Mouse (Mus musculus) CH12.LX (cell line): ENCODE results near the gene 6330409D20Rik. TPM values are rescaled to one million over a fixed set of nuclear protein-coding genes. Genes with fewer than 3 reads are reported as not detected.

Source experiments
- DNase-seq: peaks from one replicate; pipeline ENCODE4 v3.0.0-alpha.2; 2013; ENCODE audit errors: extremely low read depth
- H3K27ac ChIP-seq: 2 replicates; pipeline ENCODE4 v1.5.1; 2012; ENCODE audit warnings: low read depth, mild to moderate bottlenecking, control low read depth, moderate library complexity; ENCODE audit not compliant: insufficient read depth
- H3K27me3 ChIP-seq: replicated peaks from 2 replicates; pipeline ENCODE3; 2012; ENCODE audit warnings: inconsistent platforms
- H3K36me3 ChIP-seq, 2 experiments: replicated peaks in 1 of 2; 2 replicates each; pipeline versions ENCODE3 to v1.6.1; 2012; ENCODE audit warnings: inconsistent platforms in 1 of 2, low read length in 1 of 2, mild to moderate bottlenecking in 1 of 2, mixed read lengths in 1 of 2, moderate library complexity in 1 of 2; ENCODE audit not compliant: control insufficient read depth in 1 of 2, insufficient read depth in 1 of 2
- H3K4me1 ChIP-seq, 2 experiments: 2 replicates each; pipeline ENCODE4 v1.6.1; 2012; ENCODE audit warnings: inconsistent platforms in 1 of 2, moderate library complexity in 1 of 2; ENCODE audit not compliant: insufficient read depth in 2 of 2, control insufficient read depth in 1 of 2
- H3K4me2 ChIP-seq: 2 replicates; pipeline ENCODE4 v1.6.1; 2012; ENCODE audit warnings: low read depth, mild to moderate bottlenecking, control low read depth; ENCODE audit not compliant: poor library complexity, insufficient read depth, severe bottlenecking
- H3K4me3 ChIP-seq, 3 experiments: fragments of 150-350 bp in 1 of 3; sonication (generic) in 1 of 3; replicated peaks in 1 of 3; 2 replicates each; pipeline versions ENCODE3 to v1.5.1; 2011 to 2012; ENCODE audit warnings: low read depth in 2 of 3, low read length in 2 of 3, mild to moderate bottlenecking in 2 of 3, moderate library complexity in 2 of 3, control low read depth in 1 of 3, improper control_type of control experiment in 1 of 3, inconsistent platforms in 1 of 3, mixed read lengths in 1 of 3; ENCODE audit not compliant: poor library complexity in 1 of 3
- H3K79me2 ChIP-seq: replicated peaks from 2 replicates; pipeline ENCODE4 v1.6.1; 2012; ENCODE audit warnings: mild to moderate bottlenecking, moderate library complexity; ENCODE audit not compliant: control insufficient read depth, poor library complexity, insufficient read depth, severe bottlenecking; ENCODE audit errors: extremely low read depth
- H3K9ac ChIP-seq: 2 replicates; pipeline ENCODE4 v1.6.1; 2012; ENCODE audit warnings: low read depth, mild to moderate bottlenecking, control low read depth, moderate library complexity; ENCODE audit not compliant: insufficient read depth
- H3K9me3 ChIP-seq: replicated peaks from 2 replicates; pipeline ENCODE3; 2012; ENCODE audit warnings: low read length, inconsistent platforms, mixed read lengths
- CHD2 ChIP-seq: IDR thresholded peaks from 2 replicates; pipeline ENCODE4 v1.6.1; 2011; ENCODE audit warnings: low read length, improper control_type of control experiment
- EP300 ChIP-seq: IDR thresholded peaks from 2 replicates; pipeline ENCODE4 v1.6.1; 2011; ENCODE audit warnings: low read length, improper control_type of control experiment
- ETS1 ChIP-seq: conservative IDR thresholded peaks from 2 replicates; pipeline ENCODE4 v1.6.1; 2012; ENCODE audit warnings: low read depth, mild to moderate bottlenecking, inconsistent platforms, low read length, improper control_type of control experiment, moderate library complexity
- GABPA ChIP-seq: IDR thresholded peaks from 2 replicates; pipeline ENCODE4 v1.6.1; 2012; ENCODE audit warnings: low read depth, low read length, improper control_type of control experiment, inconsistent platforms; ENCODE audit not compliant: insufficient replicate concordance
- JUN ChIP-seq: IDR thresholded peaks from 2 replicates; pipeline ENCODE4 v1.6.1; 2011; ENCODE audit warnings: low read depth, mild to moderate bottlenecking, low read length, improper control_type of control experiment, moderate library complexity; ENCODE audit not compliant: insufficient read depth
- MAFK ChIP-seq: IDR thresholded peaks from 2 replicates; pipeline ENCODE4 v1.6.1; 2011; ENCODE audit warnings: low read length, improper control_type of control experiment; ENCODE audit not compliant: insufficient replicate concordance
- MAX ChIP-seq: IDR thresholded peaks from 2 replicates; pipeline ENCODE4 v1.6.1; 2011; ENCODE audit warnings: low read length, improper control_type of control experiment
- MAZ ChIP-seq: IDR thresholded peaks from 2 replicates; pipeline ENCODE4 v1.6.1; 2012; ENCODE audit warnings: low read depth, mild to moderate bottlenecking, inconsistent platforms, low read length, improper control_type of control experiment, moderate library complexity
- MXI1 ChIP-seq: IDR thresholded peaks from 2 replicates; pipeline ENCODE4 v1.6.1; 2011; ENCODE audit warnings: mild to moderate bottlenecking, low read depth, low read length, improper control_type of control experiment
- MYC ChIP-seq: IDR thresholded peaks from 2 replicates; pipeline ENCODE4 v1.6.1; 2011; ENCODE audit warnings: low read depth, mild to moderate bottlenecking, improper control_type of control experiment, low read length
- NELFE ChIP-seq: IDR thresholded peaks from 2 replicates; pipeline ENCODE4 v1.6.1; 2011; ENCODE audit warnings: low read depth, low read length, improper control_type of control experiment
- NRF1 ChIP-seq: IDR thresholded peaks from 2 replicates; pipeline ENCODE4 v1.6.1; 2014; ENCODE audit warnings: low read depth, mild to moderate bottlenecking, inconsistent platforms, low read length, improper control_type of control experiment, moderate library complexity
- PAX5 ChIP-seq: IDR thresholded peaks from 2 replicates; pipeline ENCODE4 v1.6.1; 2012; ENCODE audit warnings: low read length, inconsistent platforms, mixed read lengths
- RAD21 ChIP-seq: IDR thresholded peaks from 2 replicates; pipeline ENCODE4 v1.6.1; 2011; ENCODE audit warnings: low read depth, mild to moderate bottlenecking, low read length, improper control_type of control experiment, moderate library complexity
- RCOR1 ChIP-seq: conservative IDR thresholded peaks from 2 replicates; pipeline ENCODE4 v1.6.1; 2012; ENCODE audit warnings: low read depth, mild to moderate bottlenecking, inconsistent platforms, low read length, improper control_type of control experiment
- SIN3A ChIP-seq: IDR thresholded peaks from 2 replicates; pipeline ENCODE4 v1.6.1; 2012; ENCODE audit warnings: low read length, improper control_type of control experiment, inconsistent platforms
- TBP ChIP-seq: conservative IDR thresholded peaks from 2 replicates; pipeline ENCODE4 v1.6.1; 2011; ENCODE audit warnings: low read depth, low read length, improper control_type of control experiment
- TCF12 ChIP-seq: IDR thresholded peaks from 2 replicates; pipeline ENCODE4 v1.6.1; 2014; ENCODE audit warnings: low read depth, mild to moderate bottlenecking, inconsistent platforms, low read length, improper control_type of control experiment
- UBTF ChIP-seq: IDR thresholded peaks from 2 replicates; pipeline ENCODE4 v1.6.1; 2012; ENCODE audit warnings: low read depth, mild to moderate bottlenecking, inconsistent platforms, low read length, improper control_type of control experiment, moderate library complexity
- USF1 ChIP-seq: IDR thresholded peaks from 2 replicates; pipeline ENCODE4 v1.6.1; 2014; ENCODE audit warnings: low read depth, mild to moderate bottlenecking, inconsistent platforms, low read length, improper control_type of control experiment
- USF2 ChIP-seq: conservative IDR thresholded peaks from 2 replicates; pipeline ENCODE4 v1.6.1; 2011; ENCODE audit warnings: low read depth, low read length, improper control_type of control experiment
- ZC3H11A ChIP-seq: IDR thresholded peaks from 2 replicates; pipeline ENCODE4 v1.6.1; 2012; ENCODE audit warnings: low read depth, mild to moderate bottlenecking, inconsistent platforms, low read length, improper control_type of control experiment
- ZKSCAN1 ChIP-seq: IDR thresholded peaks from 2 replicates; pipeline ENCODE4 v1.6.1; 2012; ENCODE audit warnings: low read depth, inconsistent platforms, low read length, improper control_type of control experiment, borderline replicate concordance
- ZMIZ1 ChIP-seq: IDR thresholded peaks from 2 replicates; pipeline ENCODE4 v1.6.1; 2012; ENCODE audit warnings: low read depth, mild to moderate bottlenecking, inconsistent platforms, low read length, improper control_type of control experiment
- ZNF384 ChIP-seq: IDR thresholded peaks from 2 replicates; pipeline ENCODE4 v1.6.1; 2012; ENCODE audit warnings: low read depth, low read length, improper control_type of control experiment, inconsistent platforms
- dilution Hi-C: fragments of 300-500 bp; cut with MboI; formaldehyde crosslinking; loops from 2 replicates; pipeline ENCODE4 v1.14.3; 2020; ENCODE audit warnings: low sequenced_read_pairs; ENCODE audit not compliant: extremely low pct_unique_long_range_greater_than_20kb, extremely low pct_ligation_motif_present
- in situ Hi-C: fragments of 300-500 bp; cut with MboI; formaldehyde crosslinking; loops from 3 replicates; pipeline ENCODE4 v1.14.3; 2019; ENCODE audit warnings: low sequenced_read_pairs, low pct_ligation_motif_present, low pct_unique_long_range_greater_than_20kb, mixed read lengths
- polyA plus RNA-seq: library from polyadenylated mRNA; unstranded; fragments of >175 nt; gene quantifications from 2 replicates; pipeline ENCODE4 v1.2.1, GENCODE M21; 2012; ENCODE audit warnings: low read depth; ENCODE audit not compliant: insufficient read length
- total RNA-seq, 2 experiments: library from RNA; depleted of rRNA; stranded (reverse); fragments of 300-350 nt in 1 of 2; fragments of >200 nt in 1 of 2; gene quantifications; 2 replicates each; pipeline ENCODE4 v1.2.3; 2012 to 2014

Gene 6330409D20Rik
- total and polyA plus RNA-seq, 3 experiments = 0.46 TPM; not detected in 2

DNA sequence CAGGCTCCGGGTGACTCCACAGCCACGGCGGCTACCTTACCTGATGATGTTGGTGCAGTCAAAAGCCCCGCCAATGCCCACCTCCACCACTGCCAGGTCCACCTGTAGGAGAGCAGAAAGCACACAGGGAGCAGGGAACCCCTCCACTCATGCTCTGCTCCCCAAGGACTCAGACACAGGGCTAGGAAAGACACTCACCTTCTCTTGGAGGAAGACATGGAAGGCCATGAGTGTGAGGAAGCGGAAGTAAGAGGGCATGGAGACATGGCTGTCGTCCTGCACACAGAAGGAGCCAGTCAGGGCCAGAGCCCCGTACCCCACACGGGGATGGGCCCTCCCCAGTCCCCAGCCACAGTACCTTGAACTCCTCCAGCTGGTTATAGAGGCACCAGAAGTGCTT lies 53.3 kb downstream of the 6330409D20Rik start:
- Histone ChIP-seq H3K9ac (no peak overlapping the region), H3K4me3 (no peak overlapping the region), H3K4me2 (no peak overlapping the region), H3K36me3 (peaks cover 61 to 87% of the 10 kb centered on the region in 2 experiments), H3K79me2 (peaks cover 2% of the 10 kb centered on the region; the same call in 1 of the 2 replicates), H3K4me1 (peaks cover 9 to 23% of the 10 kb centered on the region in 2 experiments), H3K9me3 (no peaks in the 10 kb centered on the region), H3K27me3 (no peaks in the 10 kb centered on the region), H3K27ac (no peak overlapping the region)
- in situ Hi-C loops = no loop called here
- TF ChIP-seq ZNF384 = no peak
- TF ChIP-seq MAZ = no peak
- no peak for TF ChIP-seq USF1
- no peak for TF ChIP-seq RAD21
- no peak for TF ChIP-seq NRF1
- TF ChIP-seq TBP = no peak
- TF ChIP-seq TCF12 = no peak
- TF ChIP-seq NELFE = no peak
- no peak for TF ChIP-seq ZC3H11A
- TF ChIP-seq RCOR1 = no peak
- TF ChIP-seq MXI1 = no peak
- no peak for TF ChIP-seq MAX
- TF ChIP-seq PAX5 = no peak
- TF ChIP-seq ZKSCAN1 = no peak
- TF ChIP-seq USF2 = no peak
- TF ChIP-seq EP300 = no peak
- TF ChIP-seq SIN3A = no peak
- no peak for TF ChIP-seq GABPA
- no peak for TF ChIP-seq CHD2
- no peak for TF ChIP-seq MYC
- DNase-seq = no peak
- dilution Hi-C loops = no loop called here

DNA sequence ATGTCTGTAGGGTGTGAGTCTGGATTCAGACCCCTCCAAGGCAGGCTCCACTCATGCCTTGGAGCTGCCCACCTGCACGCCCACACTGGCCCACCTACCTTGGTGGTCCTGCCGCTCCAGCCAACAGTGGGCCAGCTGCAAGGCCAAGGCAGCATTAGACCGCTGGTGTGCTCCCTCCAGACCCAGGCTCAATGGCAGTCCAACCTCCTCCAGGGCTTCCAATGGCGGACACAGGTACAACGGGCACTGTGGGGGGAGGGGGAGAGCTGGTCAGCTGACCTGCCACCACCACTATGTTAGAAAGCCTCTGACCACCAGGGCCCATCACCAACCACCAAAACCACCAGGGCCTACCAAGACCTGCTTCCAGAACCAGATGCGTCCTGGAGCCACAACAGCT lies 54.2 kb downstream of the 6330409D20Rik start:
- Histone ChIP-seq H3K4me3 (no peak overlapping the region), H3K4me2 (no peak overlapping the region), H3K9ac (no peak overlapping the region), H3K4me1 (peaks cover 6 to 21% of the 10 kb centered on the region in 2 experiments; a peak in 2 of 4 replicates), H3K9me3 (no peaks in the 10 kb centered on the region), H3K27ac (no peak overlapping the region), H3K36me3 (peaks cover 62 to 89% of the 10 kb centered on the region in 2 experiments), H3K27me3 (no peaks in the 10 kb centered on the region), H3K79me2 (no peaks in the 10 kb centered on the region)
- dilution Hi-C loops (no loop called here), in situ Hi-C loops (no loop called here)
- no peak for DNase-seq
- no peak for TF ChIP-seq ZKSCAN1
- no peak for TF ChIP-seq JUN
- TF ChIP-seq PAX5 = no peak
- no peak for TF ChIP-seq TBP
- TF ChIP-seq ZMIZ1 = no peak
- no peak for TF ChIP-seq MXI1
- no peak for TF ChIP-seq SIN3A
- TF ChIP-seq UBTF = no peak
- TF ChIP-seq MAFK = no peak
- no peak for TF ChIP-seq MYC
- TF ChIP-seq USF2 = no peak
- no peak for TF ChIP-seq ETS1
- TF ChIP-seq USF1 = no peak
